Mouse (Mus musculus): ENCODE measurements at regions not wholly inside any gene's neighbourhood (a gene's known extent, or its start where the extent isn't known, plus 50 kb on each side); places are given as distances from the start of the nearest gene placed in this dataset.
"Not testable (repeated sequence)": the region's sequence is repeated elsewhere in the genome, so short reads cannot be mapped to it uniquely, and the experiment has no call there.

GRCm38 (mm10) chr16:76521142-76521541 lies 147.5 kb upstream of the Nrip1 start:
- no peak for DNase-seq (ENCODE audit: low spot score in 2 of 2)

GRCm38 (mm10) chr16:76520643-76520993 lies 147.0 kb upstream of the Nrip1 start:
- no peak for DNase-seq (ENCODE audit: low spot score in 2 of 2)

- DNase-seq (ENCODE audit: low spot score in 2 of 2): no peak
Measured at GRCm38 (mm10) chr16:76519911-76520642, 146.4 kb upstream of the Nrip1 start.

GRCm38 (mm10) chr16:76510861-76511260 lies 137.2 kb upstream of the Nrip1 start:
- no peak for DNase-seq (ENCODE audit: low spot score in 2 of 2)

- DNase-seq (ENCODE audit: low spot score in 2 of 2): no peak
Measured at GRCm38 (mm10) chr16:76509109-76509650, 135.6 kb upstream of the Nrip1 start.

- DNase-seq (ENCODE audit: low spot score in 2 of 2): no peak
Measured at GRCm38 (mm10) chr16:76507191-76507746, 133.6 kb upstream of the Nrip1 start.

GRCm38 (mm10) chr16:76506240-76506639 lies 132.6 kb upstream of the Nrip1 start:
- DNase-seq (ENCODE audit: low spot score in 2 of 2): no peak

GRCm38 (mm10) chr16:76499686-76500400 lies 126.2 kb upstream of the Nrip1 start:
- DNase-seq (ENCODE audit: low spot score in 2 of 2): no peak

- DNase-seq (ENCODE audit: low spot score in 2 of 2): no peak
Measured at GRCm38 (mm10) chr16:76498233-76498632, 124.6 kb upstream of the Nrip1 start.

GRCm38 (mm10) chr16:76497041-76497808 lies 123.6 kb upstream of the Nrip1 start:
- DNase-seq (ENCODE audit: low spot score in 2 of 2): no peak

- no peak for DNase-seq (ENCODE audit: low spot score in 2 of 2)
Measured at GRCm38 (mm10) chr16:76483419-76483818, 109.8 kb upstream of the Nrip1 start.

- DNase-seq (ENCODE audit: low spot score in 2 of 2): no peak
Measured at GRCm38 (mm10) chr16:76481966-76482365, 108.3 kb upstream of the Nrip1 start.

- DNase-seq (ENCODE audit: low spot score in 2 of 2): no peak
Measured at GRCm38 (mm10) chr16:76477474-76477873, 103.8 kb upstream of the Nrip1 start.

GRCm38 (mm10) chr16:76474481-76474880 lies 100.9 kb upstream of the Nrip1 start:
- no peak for DNase-seq (ENCODE audit: low spot score in 2 of 2)

GRCm38 (mm10) chr16:76472386-76472785 lies 98.8 kb upstream of the Nrip1 start:
- no peak for DNase-seq (ENCODE audit: low spot score in 2 of 2)

GRCm38 (mm10) chr16:76471081-76471480 lies 97.5 kb upstream of the Nrip1 start:
- DNase-seq (ENCODE audit: low spot score in 2 of 2): no peak

- no peak for DNase-seq (ENCODE audit: low spot score in 2 of 2)
Measured at GRCm38 (mm10) chr16:76459521-76459920, 85.9 kb upstream of the Nrip1 start.

- not testable (repeated sequence) for DNase-seq (ENCODE audit: low spot score in 2 of 2)
Measured at GRCm38 (mm10) chr16:76456300-76456599, 82.6 kb upstream of the Nrip1 start.

- no peak for DNase-seq (ENCODE audit: low spot score in 2 of 2)
Measured at GRCm38 (mm10) chr16:76455499-76456299, 82.1 kb upstream of the Nrip1 start.

- no peak for DNase-seq (ENCODE audit: low spot score in 2 of 2)
Measured at GRCm38 (mm10) chr16:76454741-76455465, 81.3 kb upstream of the Nrip1 start.
